Mouse (Mus musculus) cortical plate, adult 2 months (tissue): ENCODE measurements around the gene Plcd1.

Experiments
- CTCF ChIP-seq: fragments of 200-500 bp; IDR thresholded peaks from 2 replicates; pipeline ENCODE4 v1.5.1; 2011; ENCODE audit warnings: mild to moderate bottlenecking, control low read depth, low read length; ENCODE audit not compliant: insufficient read depth; ENCODE audit errors: extremely low read depth
- POLR2A ChIP-seq: fragments of 200-500 bp; IDR thresholded peaks from 2 replicates; pipeline ENCODE4 v1.6.1; 2011; ENCODE audit warnings: mild to moderate bottlenecking, low read length, control low read depth; ENCODE audit not compliant: insufficient read depth; ENCODE audit errors: extremely low read depth

- TF ChIP-seq CTCF (no peak), POLR2A (no peak)
Measured at GRCm38 (mm10) chr9:119052154-119052944, 41.0 kb downstream of the Plcd1 start, which contains the start of gene Vill.
